Mouse (Mus musculus) left cerebral cortex, postnatal 4 days (tissue): ENCODE data around the gene Smpx. TPM values are rescaled to one million over a fixed set of nuclear protein-coding genes. Genes with fewer than 3 reads are reported as not detected.
A peak's percentile ranks its signal among the peaks of the same experiment; 100 is the strongest.

ENCODE experiments used
- DNase-seq: peaks from one replicate; pipeline ENCODE4 v3.0.0-alpha.2; 2022
- intact Hi-C: fragments of 180-260 bp; cut with DNase I; formaldehyde crosslinking; loops from one replicate; pipeline ENCODE4 v1.15.1; 2025
- total RNA-seq, 2 experiments: library from RNA; stranded (reverse); gene quantifications; 2 replicates each; pipeline ENCODE4 v1.2.3; 2021

The Smpx gene
- not detected for total RNA-seq

DNA sequence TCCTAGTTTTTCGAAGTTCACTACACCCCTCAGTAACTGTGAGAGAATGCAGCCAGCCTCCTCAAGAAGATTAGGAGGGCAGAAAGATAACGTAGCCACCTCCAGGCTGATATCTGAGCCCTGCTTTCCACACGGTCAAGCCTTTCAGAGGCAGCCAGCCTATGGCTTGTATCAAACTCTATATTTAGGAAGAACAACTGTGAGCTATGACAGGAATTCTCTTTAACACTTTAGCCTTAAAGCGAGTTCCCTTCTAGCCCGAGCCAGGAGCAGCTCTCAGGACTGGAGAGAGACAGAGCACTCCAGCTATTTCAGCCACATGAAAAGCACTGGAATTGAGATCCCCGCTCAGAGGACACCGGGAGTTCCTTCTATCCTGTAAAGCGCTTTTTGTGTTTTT is at the start of gene Smpx:
TSS of gene Smpx (plus strand) at position 49 of the 400 bp plus-strand sequence.
- intact Hi-C loops: no loop called here
- DNase-seq: no peak

DNA sequence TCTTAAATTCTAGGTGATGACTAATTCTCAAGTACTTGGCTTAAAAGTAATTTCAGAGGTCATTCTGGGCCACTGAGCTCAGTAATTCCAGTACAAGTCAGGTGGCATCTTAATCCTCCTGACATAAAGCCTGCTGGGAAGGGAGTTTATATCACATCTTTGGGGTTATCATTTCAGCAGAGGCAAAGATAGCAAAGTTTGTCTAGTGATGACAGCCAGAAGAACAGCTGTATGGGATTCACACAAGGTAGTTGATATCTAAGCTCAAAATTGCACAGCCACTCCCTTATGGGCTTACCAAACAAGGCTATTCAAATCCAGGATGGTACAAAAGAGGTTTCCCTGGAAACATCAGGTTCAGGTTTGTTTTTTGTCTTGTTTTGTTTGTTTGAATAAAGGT is 43.7 kb upstream of the Smpx start:
- no peak for DNase-seq

DNA sequence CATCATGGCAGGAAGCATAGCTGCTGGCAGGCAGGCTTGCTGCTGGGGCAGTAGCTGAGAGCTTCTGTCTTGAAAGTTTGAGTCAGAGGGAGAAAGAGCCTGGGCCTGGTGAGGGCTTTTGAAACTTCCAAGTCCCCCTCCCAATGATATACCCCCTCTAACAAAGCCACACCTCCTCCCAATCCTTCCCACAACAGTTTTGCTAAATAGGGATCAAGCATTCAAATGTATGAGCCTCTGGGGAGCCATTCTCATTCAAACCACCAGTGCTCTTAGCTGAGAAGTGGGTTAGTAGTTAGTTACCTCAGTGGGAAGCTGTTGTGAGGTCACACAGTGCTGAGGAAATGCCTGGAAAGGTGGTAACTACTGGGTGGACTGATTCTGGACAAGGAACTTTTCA is 41.4 kb upstream of the Smpx start:
- no peak for DNase-seq
- intact Hi-C loops: no loop called here

More for the DNA sequence above, 43.7 kb upstream of the Smpx start:
- intact Hi-C loops: no loop called here

DNA sequence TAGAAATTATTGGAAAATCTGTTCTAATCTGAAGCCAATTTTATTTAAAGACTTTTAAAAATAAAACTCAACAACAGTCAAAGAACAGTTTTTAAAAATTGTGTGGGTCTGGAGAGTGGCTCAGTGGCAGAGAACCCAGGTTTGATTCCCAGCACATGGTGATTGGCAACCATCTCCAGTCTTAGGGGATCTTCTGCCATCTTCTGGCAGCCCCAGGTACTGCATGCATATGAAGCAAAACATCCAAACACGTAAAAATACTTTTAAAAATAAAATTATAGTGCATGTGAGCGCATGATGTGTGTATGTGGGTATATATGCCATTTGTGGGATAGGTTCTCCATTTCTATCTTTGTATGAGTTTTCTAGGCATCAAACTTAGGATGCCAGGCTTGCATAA is 26.9 kb upstream of the Smpx start:
- no peak for DNase-seq
- intact Hi-C loops: no loop called here

DNA sequence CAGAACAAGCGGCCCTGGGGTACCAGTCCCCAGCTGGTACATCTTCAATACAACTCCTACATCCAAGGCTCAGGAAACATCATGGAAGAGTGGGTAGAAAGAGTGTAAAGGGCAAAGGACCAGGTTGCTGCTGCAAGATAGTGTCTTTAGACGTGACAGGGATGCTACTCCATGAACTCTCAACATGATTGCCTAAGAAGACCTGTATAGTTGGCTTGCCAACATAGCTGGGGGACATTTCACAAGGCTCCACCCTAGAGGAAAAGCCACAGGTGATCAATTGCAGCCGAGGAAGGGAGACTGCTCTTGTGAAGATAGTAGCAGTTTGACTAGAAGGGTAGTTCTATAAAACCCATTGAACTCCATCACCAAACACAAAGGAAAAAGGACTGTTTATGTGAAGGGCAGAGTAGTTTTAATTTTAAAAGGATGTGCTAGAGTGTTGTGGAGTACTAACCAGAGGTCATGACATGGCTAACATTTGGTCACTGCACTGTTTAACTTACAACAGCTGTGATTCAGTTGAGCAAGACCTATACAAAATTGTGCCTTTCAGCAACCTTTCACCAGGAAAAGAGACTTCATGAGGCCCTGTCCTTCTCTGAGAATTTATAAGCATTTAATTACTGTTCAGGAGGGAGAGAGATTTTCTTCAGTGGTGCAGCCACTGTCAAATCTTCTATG is 23.9 kb upstream of the Smpx start:
- intact Hi-C loops: no loop called here
- no peak for DNase-seq

DNA sequence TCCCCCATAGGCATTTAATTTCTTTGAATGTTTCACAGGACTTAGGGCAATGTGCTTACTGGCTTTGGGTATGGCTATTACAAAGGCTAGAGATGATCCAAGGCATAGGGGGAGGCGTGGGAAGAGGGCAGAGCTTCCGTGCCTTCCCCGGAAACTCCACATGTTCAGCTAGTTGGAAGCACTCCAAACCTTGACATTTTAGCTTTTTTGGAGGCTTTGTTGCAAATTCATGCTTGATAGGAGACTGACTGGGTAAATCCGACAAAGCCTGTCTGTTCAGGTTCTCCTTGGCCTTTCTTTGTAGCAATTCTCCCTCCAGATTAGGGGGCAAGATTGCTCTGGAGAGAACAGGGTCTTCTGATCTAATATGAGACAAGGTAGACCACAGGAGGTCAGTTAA is 7.5 kb upstream of the Smpx start:
- DNase-seq: no peak
- intact Hi-C loops: no loop called here

DNA sequence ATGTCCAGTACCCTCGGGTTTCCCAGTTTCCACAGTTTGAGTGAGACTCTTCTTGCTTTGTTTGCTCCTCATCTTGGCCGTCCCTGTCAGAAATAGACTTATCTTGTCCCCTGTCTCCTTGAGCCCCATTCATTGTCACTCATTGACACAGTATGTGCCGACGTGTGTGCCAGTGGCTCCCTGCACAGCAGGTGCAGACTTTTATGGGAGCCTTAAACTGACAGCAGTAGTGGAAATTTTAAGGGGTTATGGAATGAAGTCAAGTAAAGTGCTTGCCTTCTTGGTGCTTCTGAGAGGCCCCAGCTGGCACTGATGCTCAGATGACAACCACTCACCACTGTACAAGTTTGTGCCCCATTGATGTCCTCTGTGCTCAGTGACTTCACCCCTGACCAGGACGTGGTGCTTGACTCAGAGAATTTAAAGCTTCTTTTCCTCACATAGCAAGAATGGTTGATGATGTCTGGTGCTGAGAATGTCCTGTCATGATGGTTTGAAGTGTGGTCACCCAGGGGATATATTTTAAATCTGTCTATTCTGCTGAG is 1.0 kb upstream of the Smpx start:
- intact Hi-C loops: no loop called here
- no peak for DNase-seq

DNA sequence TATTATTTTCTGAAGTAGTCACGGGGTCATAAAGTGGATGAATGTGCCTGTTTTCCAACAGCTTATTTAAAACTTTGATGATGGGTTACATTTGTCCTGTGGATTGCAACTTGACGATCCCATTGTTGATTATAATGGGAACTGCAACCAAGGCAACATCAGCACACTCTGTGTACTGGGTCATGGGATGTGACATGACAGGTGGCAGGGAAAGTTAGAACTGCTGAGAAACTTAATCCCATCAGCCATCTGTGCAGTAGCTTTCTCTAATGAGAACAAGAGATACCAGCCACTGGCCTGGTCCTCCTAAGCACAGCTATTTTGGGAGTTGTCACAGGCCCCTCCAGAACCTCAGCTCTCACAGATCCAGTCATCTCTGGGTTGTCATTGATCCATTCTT is 8.5 kb downstream of the Smpx start:
- intact Hi-C loops: no loop called here
- DNase-seq: no peak

DNA sequence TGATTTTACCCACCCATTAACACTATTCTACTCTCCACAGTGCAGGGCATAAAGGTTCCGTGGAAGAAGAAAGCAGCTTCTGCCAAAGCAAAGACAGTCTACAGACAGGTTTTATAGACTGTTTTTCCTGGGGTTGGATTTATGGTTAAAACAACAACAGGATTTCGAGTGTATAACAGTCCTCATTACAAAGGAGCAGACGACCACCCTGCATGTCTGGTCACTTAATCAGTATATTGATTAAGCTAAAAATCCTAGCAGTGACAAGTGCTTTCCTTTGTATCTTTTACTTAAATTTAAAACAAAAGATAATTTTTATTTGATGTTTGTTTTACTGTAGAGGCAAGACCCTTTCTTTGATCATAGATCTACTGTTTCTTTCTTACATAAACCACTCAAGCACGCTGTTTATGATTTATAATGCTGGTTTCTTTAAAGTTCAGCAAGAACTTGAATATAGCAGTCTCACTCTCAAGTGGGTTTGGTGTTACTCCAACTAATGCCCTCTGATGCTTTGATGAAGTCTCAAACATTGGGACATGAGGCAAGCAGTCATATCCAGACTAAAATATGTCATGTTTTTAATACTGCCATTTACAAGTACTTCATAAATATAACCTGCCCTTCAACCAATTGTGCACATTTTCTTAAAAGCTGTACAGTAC is 10.0 kb downstream of the Smpx start:
- intact Hi-C loops: no loop called here
- no peak for DNase-seq

DNA sequence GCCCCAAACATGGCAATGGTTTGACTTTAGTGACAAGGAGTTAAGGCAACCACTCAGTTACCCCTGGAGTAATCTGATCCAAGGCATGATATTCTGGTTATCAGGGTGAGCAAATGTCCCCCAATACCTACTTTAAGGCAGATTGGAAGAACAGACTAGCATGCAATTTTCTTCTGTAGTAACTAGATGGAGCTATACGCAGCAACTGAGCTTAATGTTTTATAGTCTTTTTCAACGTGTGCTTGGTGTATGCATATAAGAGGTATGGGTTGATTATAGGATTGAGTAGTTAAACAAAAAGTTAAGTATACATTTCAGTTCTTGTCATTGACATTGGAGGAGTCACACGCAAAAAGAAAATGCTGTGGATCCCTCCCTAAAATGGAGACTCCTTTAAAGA is 21.2 kb downstream of the Smpx start:
- intact Hi-C loops: no loop called here
- no peak for DNase-seq

DNA sequence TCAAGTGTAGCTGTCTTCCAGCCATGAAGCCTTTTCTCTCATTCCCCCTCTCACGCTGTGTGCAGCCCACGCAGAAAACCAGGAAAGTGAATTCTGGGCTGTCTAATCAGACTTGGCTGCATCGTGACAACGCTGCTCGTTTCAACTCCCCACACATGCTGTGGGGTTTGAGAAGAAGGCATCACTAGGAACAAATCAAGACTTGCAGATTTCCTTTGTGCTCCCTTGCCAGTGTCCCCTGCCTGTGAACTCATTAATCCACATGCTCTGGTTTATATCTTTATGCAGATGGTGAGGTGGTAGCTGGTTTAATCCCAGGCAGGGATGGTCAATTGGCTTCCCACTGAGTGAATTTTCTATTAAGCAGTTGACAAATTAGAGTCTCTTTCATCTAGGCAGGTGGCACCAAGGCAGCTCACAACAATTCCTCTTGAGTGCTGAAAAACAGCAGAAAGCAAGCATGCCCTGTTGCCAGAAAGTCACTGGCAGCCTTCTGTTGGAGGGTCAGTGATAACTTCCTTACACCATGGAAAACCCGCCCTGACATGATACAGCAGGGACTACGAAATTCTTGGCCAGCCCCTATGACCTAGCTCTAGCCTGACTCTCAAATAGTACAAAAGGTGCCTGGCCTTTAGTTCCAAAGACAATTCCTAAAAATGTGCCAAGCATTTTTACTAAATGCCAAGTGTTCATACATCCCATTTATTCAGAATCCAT is 32.1 kb downstream of the Smpx start:
- intact Hi-C loops: loop anchor here (5.0 kb wide), 1 partner anchor 1192 kb away; no protein-coding TSS in a partner anchor

DNA sequence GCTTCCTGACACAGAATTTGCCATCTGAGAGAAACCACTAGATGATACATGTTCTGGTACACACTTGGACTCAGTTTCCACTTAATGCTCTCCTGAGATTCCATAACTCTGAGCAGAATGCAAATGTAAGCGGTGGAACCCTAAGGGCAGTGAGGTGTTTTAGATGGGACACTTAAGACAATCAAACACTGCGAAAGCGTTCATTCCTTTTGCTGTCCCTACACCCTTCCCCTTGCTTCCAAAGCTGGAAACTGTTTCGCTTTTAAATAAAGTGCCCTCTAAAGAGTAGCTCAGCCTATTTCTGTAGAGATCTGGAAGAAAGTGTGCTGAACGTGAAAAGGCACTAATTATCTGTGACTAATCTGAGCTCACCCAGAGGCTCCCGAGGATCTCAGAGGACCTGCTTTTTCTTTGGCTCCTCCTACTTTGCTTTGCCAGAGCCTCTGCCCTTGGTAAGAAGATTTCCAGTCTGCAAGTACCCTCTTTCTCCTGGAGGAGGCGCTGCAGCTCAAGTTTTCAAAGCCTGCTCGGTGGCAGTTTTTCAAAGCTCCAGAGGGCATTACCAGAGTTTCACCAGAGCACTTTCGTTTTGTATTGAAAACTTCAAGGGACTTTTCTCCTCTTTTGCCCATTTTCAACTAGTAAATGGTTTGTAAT is 33.1 kb downstream of the Smpx start:
- DNase-seq: peak; percentile 74
- intact Hi-C loops: loop anchor here (5.0 kb wide), 1 partner anchor 1191 kb away; no protein-coding TSS in a partner anchor

More for the DNA sequence above, 32.1 kb downstream of the Smpx start:
- peak; percentile 37 for DNase-seq

DNA sequence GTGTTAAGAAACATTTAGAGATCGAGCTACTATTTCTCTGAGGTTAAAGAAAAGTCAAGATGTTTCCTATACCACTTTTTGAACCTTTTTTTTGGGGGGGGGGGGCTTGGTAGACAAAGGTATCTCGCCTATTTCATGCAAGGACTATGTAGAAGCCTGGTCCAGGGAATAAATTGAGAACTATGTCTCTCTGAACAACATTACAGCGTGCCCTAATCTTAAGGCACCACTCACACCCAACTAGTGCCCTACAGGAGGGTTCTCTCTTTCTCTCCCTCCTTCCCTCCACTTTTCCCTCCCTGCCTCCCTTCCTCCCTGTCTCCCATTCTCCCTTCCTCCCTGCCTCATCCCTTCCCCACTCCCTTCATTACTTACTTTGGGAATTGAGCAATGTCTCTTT is 33.6 kb downstream of the Smpx start:
- intact Hi-C loops: loop anchor here (5.0 kb wide), 1 partner anchor 1190 kb away; no protein-coding TSS in a partner anchor
- DNase-seq: no peak

DNA sequence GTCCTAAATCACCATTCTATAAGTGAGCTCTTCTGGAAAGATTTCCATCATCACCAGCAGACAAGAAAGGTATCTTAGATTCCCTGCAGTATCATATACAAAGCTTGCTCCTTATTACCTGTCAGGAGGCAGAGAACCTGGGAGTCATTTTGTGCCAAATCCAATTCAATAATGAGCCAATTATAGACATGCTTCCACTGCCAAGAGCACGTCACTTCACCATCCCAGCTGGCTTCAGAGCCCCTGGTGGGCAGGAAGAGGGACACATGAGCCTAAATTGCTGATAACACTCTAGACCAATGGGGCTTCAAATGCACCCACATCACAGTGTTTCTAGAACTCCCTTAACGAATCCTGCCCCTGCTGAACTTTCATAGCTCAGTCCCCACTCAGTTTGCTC is 35.1 kb downstream of the Smpx start:
- intact Hi-C loops: loop anchor here (5.0 kb wide), 1 partner anchor 1188 kb away; no protein-coding TSS in a partner anchor
- no peak for DNase-seq

DNA sequence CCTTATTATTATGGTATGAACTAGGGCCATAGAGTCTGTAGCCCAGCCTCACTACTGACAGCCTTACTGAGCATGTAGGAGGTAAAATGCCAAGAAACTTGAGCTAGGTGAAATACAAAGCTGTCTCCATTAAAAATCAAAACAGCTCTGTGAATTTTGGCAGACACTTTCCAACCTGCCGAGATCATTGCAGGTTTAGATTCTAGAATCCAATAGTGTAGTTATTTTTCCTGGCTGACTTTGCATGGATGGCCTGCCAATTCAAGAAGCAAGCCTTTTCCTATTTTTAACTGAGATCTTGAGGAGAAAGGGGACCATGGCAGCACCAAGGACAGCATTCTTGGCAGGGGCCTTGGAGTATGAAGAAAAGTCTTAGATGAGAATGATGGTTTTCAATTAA is 35.6 kb downstream of the Smpx start:
- DNase-seq: no peak
- intact Hi-C loops: loop anchor here (5.0 kb wide), 1 partner anchor 1188 kb away; no protein-coding TSS in a partner anchor

DNA sequence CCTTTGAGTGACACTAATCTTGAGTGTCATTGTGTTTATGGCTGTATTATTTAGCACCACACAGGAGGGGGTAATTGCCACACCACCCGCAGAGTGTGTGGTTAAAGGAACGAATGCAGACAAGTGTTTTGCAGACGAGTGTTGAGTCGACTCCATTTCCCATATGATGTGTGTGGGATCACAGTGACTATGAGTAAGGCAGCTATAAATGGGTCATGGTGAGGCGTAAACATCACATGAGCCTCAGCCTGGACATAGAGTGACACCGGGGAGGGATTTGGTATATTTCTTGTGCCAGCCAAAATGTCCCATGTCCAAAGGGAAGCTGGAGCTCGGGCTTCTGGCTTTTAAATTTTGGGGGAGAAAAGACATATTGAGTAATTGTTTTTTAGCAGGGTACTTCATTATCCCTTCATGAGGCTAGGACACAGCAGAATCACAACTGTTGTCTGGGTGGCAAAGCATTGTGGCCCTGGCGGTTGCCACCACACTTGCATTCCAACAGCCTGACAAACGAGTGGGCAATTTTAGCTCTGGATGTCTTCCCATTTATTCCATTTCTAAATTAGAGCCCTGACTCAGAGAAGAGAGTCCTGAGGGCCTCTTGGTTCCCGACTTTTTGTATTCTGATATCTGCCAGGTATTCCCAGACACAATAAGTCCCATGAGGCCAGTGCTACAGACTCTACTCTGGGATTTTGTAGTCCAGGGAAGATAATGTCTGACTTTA is 49.3 kb downstream of the Smpx start:
- intact Hi-C loops: no loop called here
- DNase-seq: no peak

DNA sequence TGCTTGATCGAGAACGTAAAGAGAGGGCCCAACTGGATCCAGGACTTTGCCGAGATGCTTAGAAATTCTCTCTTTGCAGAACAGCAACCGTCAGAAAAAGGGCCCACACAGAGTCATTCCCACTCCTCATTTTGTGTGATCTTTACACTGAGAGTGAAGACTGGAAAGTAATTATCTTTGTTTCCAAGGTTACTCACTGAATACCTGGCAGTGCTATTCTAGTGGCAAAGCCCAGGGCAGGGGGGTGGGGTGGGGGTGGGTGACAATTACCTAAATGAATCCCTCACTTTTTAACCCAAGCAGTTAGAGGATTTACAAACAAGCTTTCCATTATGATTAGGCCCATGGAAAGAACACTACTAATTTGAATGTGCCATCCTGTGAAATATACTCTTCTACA is 55.8 kb downstream of the Smpx start:
- DNase-seq: no peak
- intact Hi-C loops: no loop called here

DNA sequence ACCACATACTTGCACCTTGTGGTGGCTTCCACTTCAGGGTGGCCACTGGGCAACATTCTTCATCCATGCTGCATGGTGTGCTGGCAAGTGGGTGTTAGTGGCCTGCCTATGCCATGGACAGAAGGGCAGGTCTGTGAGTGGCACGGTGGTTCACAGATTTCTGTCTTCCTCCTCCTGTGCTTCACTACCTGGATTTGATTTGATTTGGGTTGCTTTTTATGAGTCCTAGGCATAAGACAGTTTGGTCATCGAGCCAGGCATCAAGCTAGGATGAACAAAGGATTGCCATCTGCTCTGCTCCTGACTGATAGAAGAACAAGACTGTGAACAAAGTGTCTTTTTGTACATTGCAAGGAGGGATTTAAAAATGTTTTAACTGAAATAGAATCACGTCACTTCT is 63.8 kb downstream of the Smpx start:
- intact Hi-C loops: no loop called here
- no peak for DNase-seq

DNA sequence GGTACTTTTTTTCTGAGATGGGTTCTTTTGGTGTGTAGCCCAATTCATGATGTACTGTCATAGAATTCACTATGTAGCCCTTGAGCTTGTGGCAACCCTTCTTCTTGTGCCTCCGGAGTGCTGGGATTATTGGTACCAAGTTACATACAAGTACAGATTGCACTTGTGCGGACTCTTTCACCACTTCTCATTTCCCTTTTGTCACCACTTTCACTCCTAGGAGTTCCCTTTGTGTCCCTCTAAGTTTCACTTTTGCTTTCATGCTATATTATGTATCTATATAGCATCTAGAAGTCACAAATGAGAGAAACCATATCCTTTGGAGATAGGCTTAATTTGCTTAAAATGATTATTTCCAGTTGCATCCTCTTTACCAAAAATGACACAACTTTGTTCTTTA is 103.0 kb downstream of the Smpx start:
- DNase-seq: no peak
- intact Hi-C loops: no loop called here
